Mouse (Mus musculus): ENCODE measurements around the gene Dnal4. TPM values are rescaled to one million over a fixed set of nuclear protein-coding genes. Genes with fewer than 3 reads are reported as not detected.

The Dnal4 gene
- 14.5 TPM for polyA plus RNA-seq (2017; shearing (Covaris generic))

GRCm38 (mm10) chr15:79777749-79778148, at the start of gene Dnal4:
Gene Dnal4 (minus strand): TSS chr15:79777849.

GRCm38 (mm10) chr15:79804352-79805071, 26.9 kb upstream of the Dnal4 start, which contains the start of gene Nptxr:
Gene Nptxr (minus strand): TSS chr15:79804766.

GRCm38 (mm10) chr15:79741921-79742705, 35.5 kb downstream of the Dnal4 start, which contains the start of gene Sun2:
Gene Sun2 (minus strand): TSS chr15:79742536.

Other genes with a start within 250 kb of the Dnal4 start
- gene Ddx17, start 231.1 kb downstream of the Dnal4 start, polyA plus RNA-seq (2017; shearing (Covaris generic)): 44.0 TPM
- not detected for gene Dmc1, start 172.7 kb downstream of the Dnal4 start, polyA plus RNA-seq (2017; shearing (Covaris generic))
- gene Fam227a, start 118.9 kb downstream of the Dnal4 start, polyA plus RNA-seq (2017; shearing (Covaris generic)): 0.16 TPM
- 10.5 TPM for gene Cby1, start 118.7 kb downstream of the Dnal4 start, polyA plus RNA-seq (2017; shearing (Covaris generic))
- gene Tomm22, start 107.0 kb downstream of the Dnal4 start, polyA plus RNA-seq (2017; shearing (Covaris generic)): 221 TPM
- 29.4 TPM for gene Josd1, start 89.9 kb downstream of the Dnal4 start, polyA plus RNA-seq (2017; shearing (Covaris generic))
- gene Gtpbp1, start 87.0 kb downstream of the Dnal4 start, polyA plus RNA-seq (2017; shearing (Covaris generic)): 120 TPM
- 77.0 TPM for gene Sun2, start 35.3 kb downstream of the Dnal4 start, polyA plus RNA-seq (2017; shearing (Covaris generic))
- 0.24 TPM for gene Nptxr, start 26.9 kb upstream of the Dnal4 start, polyA plus RNA-seq (2017; shearing (Covaris generic))
- gene Npcd, start 56.4 kb upstream of the Dnal4 start, polyA plus RNA-seq (2017; shearing (Covaris generic)): not detected
- gene Cbx6, start 56.8 kb upstream of the Dnal4 start, polyA plus RNA-seq (2017; shearing (Covaris generic)): 38.0 TPM
- gene Apobec3, start 113.8 kb upstream of the Dnal4 start, polyA plus RNA-seq (2017; shearing (Covaris generic)): 384 TPM
- gene Cbx7, start 193.3 kb upstream of the Dnal4 start, polyA plus RNA-seq (2017; shearing (Covaris generic)): 179 TPM
- gene Pdgfb, start 237.1 kb upstream of the Dnal4 start, polyA plus RNA-seq (2017; shearing (Covaris generic)): 2.0 TPM

Measured in CD4-positive, CD25-positive, alpha-beta regulatory T cell (primary cell).